ENCODE assay signal across 32 mouse cellular contexts in genomic region chr6:48623460-48623859, GRCm38 (mm10). TPM values are rescaled to one million over a fixed set of nuclear protein-coding genes. Genes with fewer than 3 reads are reported as not detected.
DNase-seq lines count a peak whose midpoint lies in the region; ATAC-seq and TF ChIP-seq lines count a peak whose summit lies in the region.
"Had no signal": no experiment of that assay in that cellular context is flagged by ENCODE, and none has a peak within 500 bp of the region (broad histone marks: within the 10 kb centered on the region; RNA-seq: fewer than 3 reads in every experiment).

No protein-coding gene starts in this region.

- H3K9me3 ChIP-seq in stomach, postnatal 0 days (ENCODE audit: control insufficient read depth, low read length), result no peaks in the 10 kb centered on the region
- H3K9me3 ChIP-seq: G1E; heart, embryonic 13.5 days; hindbrain, embryonic 12.5 days; limb, embryonic 10.5 days; liver, embryonic 15.5 days had no signal

- peak; percentile 21; the same call in 1 of the 2 replicates for TF ChIP-seq CTCF in layer of hippocampus, adult 2 months (conservative IDR thresholded peaks at IDR 0.05)
- peak; percentile 16; the same call in 1 of the 2 replicates for TF ChIP-seq CTCF in stomach, postnatal 0 days (IDR thresholded peaks at IDR 0.05; ENCODE audit: low read depth)

- no peaks in the 10 kb centered on the region for H3K27me3 ChIP-seq in stomach, postnatal 0 days (ENCODE audit: control insufficient read depth, insufficient read depth, low read length)

- H3K4me2 ChIP-seq in stomach, postnatal 0 days (replicated peaks; ENCODE audit: low read depth), result no peak overlapping the region
- H3K4me2 ChIP-seq: heart, embryonic 13.5 days; hindbrain, embryonic 12.5 days; liver, embryonic 15.5 days had no signal

- 57% methylated on average over 1 of the region's 1 CpGs for WGBS in stomach, postnatal 0 days

- H3K9ac ChIP-seq in stomach, postnatal 0 days (ENCODE audit: low read length), result no peak overlapping the region
- H3K9ac ChIP-seq: heart, embryonic 13.5 days; hindbrain, embryonic 12.5 days; liver, embryonic 15.5 days had no signal

- no peak for TF ChIP-seq EP300 in stomach, postnatal 0 days (optimal IDR thresholded peaks at IDR 0.05)

- ATAC-seq in stomach, postnatal 0 days (ENCODE audit: low FRiP score, low TSS enrichment), result no peak
- ATAC-seq in inflammation-experienced regulatory T-cells, adult 6 months, result no peak
- ATAC-seq: midbrain, embryonic 16.5 days had no signal

- peak; percentile 66 to 81 for DNase-seq in adrenal gland, adult (ENCODE audit: inconsistent age in 2 of 2, low spot score in 1 of 2)
- no peak for DNase-seq in adrenal gland, adult 18-20 months (ENCODE audit: low spot score in 2 of 2)
- no peak for DNase-seq in layer of hippocampus, adult 2 months (ENCODE audit: low spot score in 2 of 2)
- DNase-seq in layer of hippocampus, adult 9-11 months, result no peak
- DNase-seq in adrenal gland, adult 8-10 months, result peak; percentile 53
- no peak for DNase-seq in stomach, postnatal 0 days (ENCODE audit: low spot score)
- DNase-seq in spleen, adult 12 weeks (ENCODE audit: low spot score), result no peak
- DNase-seq: cerebellum, adult 11 months; cerebellum, adult 9-11 months; gastrocnemius, postnatal 36 days; heart, adult 2 months; heart, postnatal 14 days; kidney, adult 8-10 months; kidney, postnatal 36 days; liver; right cerebral cortex, adult 18-20 months; thymus, adult 2 months; thymus, postnatal 4 days had no signal

- H3K4me3 ChIP-seq in layer of hippocampus, adult 2 months, result no peak overlapping the region
- H3K4me3 ChIP-seq in stomach, postnatal 0 days (ENCODE audit: low read depth, low read length), result no peak overlapping the region
- H3K4me3 ChIP-seq: heart, adult 2 months; heart, embryonic 13.5 days; hindbrain, embryonic 12.5 days; limb, embryonic 10.5 days; liver, embryonic 15.5 days had no signal

- no peak overlapping the region for H3K27ac ChIP-seq in layer of hippocampus, adult 2 months
- no peak overlapping the region for H3K27ac ChIP-seq in stomach, postnatal 0 days (replicated peaks)
- H3K27ac ChIP-seq: heart, adult 2 months; heart, embryonic 13.5 days; hindbrain, embryonic 12.5 days; limb, embryonic 10.5 days; liver, embryonic 15.5 days; macrophage had no signal

- H3K4me1 ChIP-seq in stomach, postnatal 0 days (replicated peaks; ENCODE audit: control insufficient read depth, insufficient read depth), result 0 out of 2 replicates have a peak, but pooled peaks cover 2% of the 10 kb centered on the region

- peaks cover 17% of the 10 kb centered on the region for H3K36me3 ChIP-seq in stomach, postnatal 0 days (ENCODE audit: control insufficient read depth, insufficient read depth, low read length)
- H3K36me3 ChIP-seq: G1E had no signal

RNA-seq across cellular contexts. Expression of gene AI854703, which starts 3.1 kb away (rescaled TPM):
- total RNA-seq in adrenal gland, adult 18-20 months (2021), result 1 to 10 TPM; 2.6 to 3.0 TPM
- total RNA-seq in layer of hippocampus, adult 2 months (2021), result 10 to 100 TPM; 12.7 to 13.4 TPM
- 1 to 10 TPM; 1.9 to 6.3 (median 4.1) TPM for total RNA-seq in adrenal gland, adult 8-10 months (2022)
- polyA plus RNA-seq in stomach, postnatal 0 days (2015; fragmentation: Nextera tagmentation; extraction: Ambion mirVana), result 0.76 TPM in 2 replicates
- 1 to 10 TPM in 2 of 3 experiments, under 1 TPM in 1; 0.40 to 2.2 (median 2.1) TPM for polyA plus RNA-seq in inflammation-experienced regulatory T-cells, adult 6 months (2017; shearing (Covaris generic))
- polyA plus RNA-seq: G1E had no signal

RNA-seq across cellular contexts. Expression of gene Zfp775, which starts 21.6 kb away (rescaled TPM):
- 1 to 10 TPM; 8.2 to 9.4 TPM for total RNA-seq in adrenal gland, adult 18-20 months (2021)
- 10 to 100 TPM in 1 of 2 experiments, 1 to 10 TPM in 1; 7.9 to 10.4 TPM for total RNA-seq in layer of hippocampus, adult 2 months (2021)
- total RNA-seq in adrenal gland, adult 8-10 months (2022), result 10 to 100 TPM; 10.8 to 14.9 (median 13.4) TPM
- 2.2 and 2.8 TPM in 2 replicates for polyA plus RNA-seq in stomach, postnatal 0 days (2015; fragmentation: Nextera tagmentation; extraction: Ambion mirVana)
- polyA plus RNA-seq in inflammation-experienced regulatory T-cells, adult 6 months (2017; shearing (Covaris generic)), result 1 to 10 TPM; 4.5 to 7.7 (median 7.3) TPM
- polyA plus RNA-seq: G1E had no signal

RNA-seq across cellular contexts. Expression of gene Gimap8, which starts 23.6 kb away (rescaled TPM):
- 10 to 100 TPM in 1 of 2 experiments, 1 to 10 TPM in 1; 9.2 to 10.9 TPM for total RNA-seq in adrenal gland, adult 18-20 months (2021)
- under 1 TPM; 0.81 to 0.97 TPM for total RNA-seq in layer of hippocampus, adult 2 months (2021)
- total RNA-seq in adrenal gland, adult 8-10 months (2022), result 10 to 100 TPM in 2 of 4 experiments, 1 to 10 TPM in 2; 9.1 to 15.2 (median 11.7) TPM
- polyA plus RNA-seq in stomach, postnatal 0 days (2015; fragmentation: Nextera tagmentation; extraction: Ambion mirVana), result 0.74 and 0.93 TPM in 2 replicates
- polyA plus RNA-seq in inflammation-experienced regulatory T-cells, adult 6 months (2017; shearing (Covaris generic)), result 100 to 1,000 TPM; 134 to 165 (median 146) TPM
- polyA plus RNA-seq: G1E had no signal

RNA-seq across cellular contexts. Expression of gene Gm44965, which starts 29.7 kb away (rescaled TPM):
- not detected for total RNA-seq in adrenal gland, adult 18-20 months (2021)
- not detected for total RNA-seq in layer of hippocampus, adult 2 months (2021)
- 1 to 10 TPM in 3 of 4 experiments, not detected in 1; 1.8 to 7.7 (median 2.6) TPM for total RNA-seq in adrenal gland, adult 8-10 months (2022)
- polyA plus RNA-seq in stomach, postnatal 0 days (2015; fragmentation: Nextera tagmentation; extraction: Ambion mirVana), result not detected in 2 replicates
- polyA plus RNA-seq in inflammation-experienced regulatory T-cells, adult 6 months (2017; shearing (Covaris generic)), result 1 to 10 TPM in 1 of 3 experiments, not detected in 2; 2.7 TPM
- total RNA-seq: common myeloid progenitor, adult 5-6 weeks; G1E; gastrocnemius, adult 18-20 months; heart, adult 2 months; heart, postnatal 14 days; left cerebral cortex, adult 18-20 months had no signal
- polyA plus RNA-seq: embryonic facial prominence, embryonic 11.5 days; G1E; heart, adult 2 months; heart, embryonic 13.5 days; hindbrain, embryonic 12.5 days; limb, embryonic 10.5 days; liver, embryonic 15.5 days; lung, embryonic 16.5 days; macrophage; midbrain, embryonic 16.5 days; neural tube, embryonic 14.5 days; thymus, adult 2 months had no signal

RNA-seq across cellular contexts. Expression of gene Repin1, which starts 29.8 kb away (rescaled TPM):
- 10 to 100 TPM; 67.2 to 77.6 TPM for total RNA-seq in adrenal gland, adult 18-20 months (2021)
- total RNA-seq in layer of hippocampus, adult 2 months (2021), result 10 to 100 TPM; 48.6 to 53.1 TPM
- total RNA-seq in adrenal gland, adult 8-10 months (2022), result 10 to 100 TPM; 59.1 to 84.5 (median 79.5) TPM
- polyA plus RNA-seq in stomach, postnatal 0 days (2015; fragmentation: Nextera tagmentation; extraction: Ambion mirVana), result 11.6 and 12.9 TPM in 2 replicates
- 1 to 10 TPM; 2.7 to 6.3 (median 2.9) TPM for polyA plus RNA-seq in inflammation-experienced regulatory T-cells, adult 6 months (2017; shearing (Covaris generic))
- polyA plus RNA-seq: G1E had no signal

Comparison
In these comparisons a context has a peak if more than half of its experiments do, and no peak if none do; other contexts are left out.
1. DNase-seq: peak in adrenal gland, adult (2 of 2) and adrenal gland, adult 8-10 months (single experiment); none in adrenal gland, adult 18-20 months (0 of 2), layer of hippocampus, adult 2 months (0 of 2), layer of hippocampus, adult 9-11 months (single experiment), stomach, postnatal 0 days (single experiment) and spleen, adult 12 weeks (single experiment).
2. RNA of gene Gimap8, which starts 23.6 kb away (total RNA-seq): 9.1 to 15.2 TPM in adrenal gland, adult 8-10 months and 9.2 to 10.9 TPM in adrenal gland, adult 18-20 months; 0.81 to 0.97 TPM in layer of hippocampus, adult 2 months; every median in the first group is over 4 times any median in the second.